Mouse (Mus musculus) adrenal gland, postnatal 14 days (tissue): ENCODE data around the gene Ldlr. TPM values are rescaled to one million over a fixed set of nuclear protein-coding genes. Genes with fewer than 3 reads are reported as not detected.
"Not testable (repeated sequence)": the region's sequence is repeated elsewhere in the genome, so short reads cannot be mapped to it uniquely, and the experiment has no call there.

Experiments used
- DNase-seq: peaks from one replicate; pipeline ENCODE4 v3.0.0; 2021; ENCODE audit warnings: mixed read lengths
- total RNA-seq: library from RNA; stranded (reverse); gene quantifications from 2 replicates; pipeline ENCODE4 v1.2.3, GENCODE M21; 2021

The Ldlr gene
- total RNA-seq, 1 experiment from 2014 or later, result 60.4 TPM

DNA sequence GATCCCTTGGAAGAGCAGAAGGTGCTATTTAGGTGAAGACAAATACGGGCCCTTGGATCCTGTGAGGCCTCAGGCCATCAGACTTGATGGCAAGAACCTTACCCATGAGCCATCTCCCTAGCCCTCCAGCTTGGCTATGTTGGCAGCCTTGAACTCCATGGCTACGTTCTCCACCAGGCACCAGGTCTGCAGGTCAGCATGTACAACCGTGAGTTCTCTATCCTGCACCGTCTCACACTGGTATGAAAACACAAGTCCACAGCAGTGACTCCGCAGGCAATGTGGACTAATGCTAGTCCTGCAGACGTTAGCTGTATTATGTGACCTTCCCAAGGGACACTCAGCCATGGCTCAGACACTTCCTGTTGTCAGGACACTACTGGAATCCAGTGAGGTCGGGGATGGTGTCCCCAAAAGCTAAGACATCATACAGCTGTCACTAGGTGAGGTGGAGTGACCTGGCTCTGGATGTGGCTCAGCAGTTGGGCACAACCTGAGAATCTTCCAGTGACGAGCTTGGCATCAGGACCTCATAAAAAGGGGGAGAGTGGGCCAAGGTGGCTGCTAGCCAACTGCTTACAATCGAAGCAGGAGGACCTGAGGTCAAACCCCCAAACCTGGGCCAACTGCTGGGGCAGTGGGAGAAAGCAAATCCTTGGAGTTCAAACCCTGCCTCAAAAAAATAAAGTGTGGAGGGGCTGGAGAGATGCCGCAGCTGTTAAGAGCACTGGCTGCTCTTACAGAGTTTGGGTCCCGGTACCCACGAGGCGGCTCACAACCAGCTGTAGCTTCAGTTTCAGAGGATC lies 31.4 kb downstream of the Ldlr start:
- no peak for DNase-seq

DNA sequence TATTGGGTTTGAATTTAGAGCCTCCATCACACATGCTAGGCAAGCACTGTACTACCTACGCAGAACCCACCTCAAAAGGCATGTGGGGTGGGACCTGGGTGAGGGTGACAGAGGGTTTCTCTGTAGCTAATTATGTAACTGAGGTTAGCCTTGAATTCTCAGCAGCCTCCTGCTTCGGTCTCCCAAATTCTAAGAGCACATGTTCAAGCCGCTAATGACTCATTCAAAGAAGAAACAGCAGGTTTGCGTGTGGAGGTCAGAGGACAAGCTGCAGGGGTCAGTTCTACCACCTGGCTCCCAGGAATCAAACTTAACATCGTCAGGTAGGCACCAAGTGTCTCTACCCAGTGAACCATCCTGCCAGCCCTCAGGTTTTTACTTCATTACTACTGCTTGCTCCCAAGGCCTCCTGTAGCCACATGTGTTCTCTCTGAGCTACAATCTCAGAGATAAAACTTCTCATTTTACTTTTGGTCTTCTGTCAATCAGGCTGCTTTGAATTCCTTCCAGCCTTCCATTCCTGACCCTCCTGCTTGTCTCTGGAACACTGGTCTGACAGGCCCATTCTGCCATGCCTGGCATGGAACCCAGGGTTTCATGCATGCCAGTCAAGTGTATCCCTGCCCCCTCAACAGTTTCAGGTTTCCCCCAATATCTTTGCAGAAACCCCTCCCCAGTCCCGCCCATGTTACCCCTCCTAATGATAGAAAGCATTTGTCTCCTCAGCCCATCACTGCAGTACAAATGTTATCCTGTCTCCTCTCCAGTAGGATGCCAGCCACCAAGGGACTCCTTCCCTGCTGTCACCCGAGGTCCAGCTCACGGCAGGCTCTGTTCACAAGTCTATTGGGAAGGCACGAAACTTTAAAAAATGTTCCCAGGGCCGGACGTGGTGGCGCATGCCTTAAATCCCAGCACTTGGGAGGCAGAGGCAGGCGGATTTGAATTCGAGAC lies 35.6 kb downstream of the Ldlr start:
- DNase-seq, result no peak

DNA sequence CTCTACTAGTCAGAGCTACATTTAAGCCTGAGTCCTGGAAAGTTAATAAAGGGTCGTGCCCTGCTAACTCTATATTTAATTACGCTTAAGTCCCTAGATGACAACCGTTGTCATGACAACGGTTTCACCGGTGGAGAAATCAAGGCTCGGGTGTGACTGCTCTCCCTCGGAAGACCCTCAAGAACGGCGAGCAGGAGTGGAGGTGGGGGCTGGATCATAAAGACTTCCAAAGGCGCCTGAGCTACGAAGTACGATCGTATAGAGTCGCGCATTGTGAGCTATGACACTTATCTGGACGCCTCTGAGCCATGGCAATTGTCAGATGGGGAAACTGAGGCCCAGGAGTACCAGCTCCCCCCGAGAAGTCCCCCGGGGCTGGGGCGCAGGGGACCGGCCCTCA lies 36.4 kb downstream of the Ldlr start:
- no peak for DNase-seq

DNA sequence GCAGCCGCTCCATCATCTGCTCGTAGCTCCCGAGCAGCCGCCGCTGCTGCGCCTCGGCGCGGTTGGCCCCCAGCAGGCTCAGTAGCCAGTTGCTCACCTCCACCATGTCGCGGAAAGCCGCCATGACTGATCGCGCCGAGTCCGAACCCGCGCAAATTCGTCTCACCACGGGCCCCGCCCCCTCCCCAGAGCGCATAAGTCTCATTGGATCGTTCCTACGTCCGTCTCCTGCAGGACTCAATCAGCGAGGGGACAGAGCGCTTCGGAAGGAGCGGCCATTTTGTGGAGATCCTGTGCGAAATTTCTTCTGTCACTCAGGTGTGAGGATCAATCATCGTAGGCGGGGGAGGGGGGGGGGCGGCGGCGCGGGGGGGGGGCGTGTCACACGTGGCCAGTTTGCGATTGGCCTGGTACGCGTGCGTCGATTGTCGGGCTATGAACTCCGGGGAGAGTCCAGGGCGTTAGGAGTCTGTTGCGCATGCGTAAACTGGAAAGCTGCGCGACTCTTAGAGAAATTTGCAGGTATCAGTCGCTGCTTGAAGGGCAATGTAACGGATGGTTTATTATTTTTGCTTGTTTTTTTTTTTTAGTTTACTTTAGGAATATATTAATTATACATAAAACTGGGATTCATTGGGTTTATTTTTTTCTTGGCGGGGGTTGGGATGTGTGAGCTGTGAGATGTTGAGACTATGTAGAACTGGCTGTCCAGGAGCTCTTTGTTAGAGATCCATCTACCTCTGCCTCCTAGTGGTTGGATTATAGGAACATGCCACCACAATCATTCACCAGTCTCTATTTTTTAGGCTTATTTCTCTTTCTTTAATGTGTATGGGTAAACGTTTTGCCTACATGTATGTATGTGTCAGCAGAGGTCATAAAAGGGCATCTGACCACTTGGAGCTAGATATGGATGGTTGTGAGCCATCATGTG lies 37.1 kb downstream of the Ldlr start, which contains the start of gene Spc24:
Gene Spc24 (minus strand): TSS at position 149 of the 934 bp plus-strand sequence.
- DNase-seq, result peak; percentile 96

DNA sequence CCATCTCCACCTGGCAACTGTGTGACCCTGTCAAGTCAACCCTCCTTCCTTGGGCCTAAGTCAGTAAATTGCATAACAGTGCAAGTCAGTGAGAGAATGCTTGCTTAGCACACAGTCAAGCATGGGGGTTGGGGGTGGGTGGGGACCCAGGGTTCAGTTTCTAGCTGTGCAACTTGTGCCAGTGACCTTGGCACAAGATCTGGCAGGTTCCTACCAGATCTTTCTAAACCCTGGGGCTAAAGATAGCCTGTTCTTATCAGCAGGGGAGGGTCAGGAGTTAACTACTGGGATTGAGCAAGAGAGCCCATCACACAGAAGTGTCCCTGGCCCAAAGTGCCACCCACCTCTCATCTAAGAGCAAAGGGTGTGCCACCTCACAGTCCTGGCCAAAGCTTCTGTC lies 38.9 kb downstream of the Ldlr start:
- DNase-seq, result peak; percentile 43

DNA sequence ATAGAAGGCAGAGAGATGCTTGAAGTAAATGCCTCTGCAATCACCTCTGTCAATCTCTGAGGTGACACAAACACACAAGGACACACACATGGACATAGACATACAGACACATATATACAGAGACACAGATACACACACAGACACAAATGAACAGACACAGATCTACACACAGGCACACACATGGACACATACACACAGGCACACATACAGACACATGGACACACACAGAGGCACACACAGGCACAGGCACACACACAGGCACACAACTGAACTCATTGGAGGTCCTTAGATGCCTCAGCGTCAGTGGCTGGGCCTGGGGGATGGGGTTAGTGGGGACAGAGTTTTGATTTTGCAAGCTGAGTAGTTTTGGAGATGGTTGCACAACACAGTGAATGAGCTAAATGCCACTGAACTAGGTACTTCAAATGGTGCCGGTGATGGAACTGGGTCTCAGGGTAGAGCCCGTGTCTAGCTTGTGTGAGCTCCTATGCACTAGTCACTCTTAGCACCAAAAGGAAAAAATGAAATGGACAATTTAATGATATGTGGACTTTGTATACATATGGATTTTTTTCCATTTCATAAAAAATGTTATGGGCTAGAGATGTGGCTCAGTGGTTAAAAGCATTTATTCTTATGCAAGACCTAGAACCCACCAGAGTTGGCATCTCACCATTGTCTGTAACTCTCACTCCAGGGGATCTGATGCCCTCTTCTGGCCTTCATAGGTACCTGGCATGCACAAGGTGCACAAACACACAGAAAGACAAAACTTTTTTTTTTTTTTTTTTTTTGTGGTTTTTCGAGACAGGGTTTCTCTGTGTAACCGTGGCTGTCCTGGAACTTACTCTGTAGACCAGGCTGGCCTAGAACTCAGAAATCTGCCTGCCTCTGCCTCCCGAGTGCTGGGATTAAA lies 41.1 kb downstream of the Ldlr start:
- no peak for DNase-seq

DNA sequence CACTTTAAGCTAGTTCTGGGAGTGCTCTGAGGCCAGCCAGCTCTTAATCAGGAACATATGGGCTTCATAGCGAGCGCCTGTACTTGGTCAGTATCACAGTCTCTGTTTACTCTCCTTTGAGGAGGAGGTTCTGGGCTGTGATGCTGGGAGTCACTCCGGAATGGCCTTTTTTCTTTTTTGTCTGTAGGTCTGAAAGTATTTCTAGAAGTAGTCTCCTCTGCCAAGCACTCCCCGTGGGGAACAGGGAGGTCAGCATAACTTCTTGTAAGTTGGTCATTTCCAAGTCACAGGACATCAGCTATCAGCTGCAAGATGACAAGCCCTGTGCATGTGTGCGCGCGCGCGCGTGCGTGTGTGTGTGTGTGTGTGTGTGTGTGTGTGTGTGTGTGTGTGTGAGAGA lies 44.6 kb downstream of the Ldlr start:
- peak; percentile 49 for DNase-seq

DNA sequence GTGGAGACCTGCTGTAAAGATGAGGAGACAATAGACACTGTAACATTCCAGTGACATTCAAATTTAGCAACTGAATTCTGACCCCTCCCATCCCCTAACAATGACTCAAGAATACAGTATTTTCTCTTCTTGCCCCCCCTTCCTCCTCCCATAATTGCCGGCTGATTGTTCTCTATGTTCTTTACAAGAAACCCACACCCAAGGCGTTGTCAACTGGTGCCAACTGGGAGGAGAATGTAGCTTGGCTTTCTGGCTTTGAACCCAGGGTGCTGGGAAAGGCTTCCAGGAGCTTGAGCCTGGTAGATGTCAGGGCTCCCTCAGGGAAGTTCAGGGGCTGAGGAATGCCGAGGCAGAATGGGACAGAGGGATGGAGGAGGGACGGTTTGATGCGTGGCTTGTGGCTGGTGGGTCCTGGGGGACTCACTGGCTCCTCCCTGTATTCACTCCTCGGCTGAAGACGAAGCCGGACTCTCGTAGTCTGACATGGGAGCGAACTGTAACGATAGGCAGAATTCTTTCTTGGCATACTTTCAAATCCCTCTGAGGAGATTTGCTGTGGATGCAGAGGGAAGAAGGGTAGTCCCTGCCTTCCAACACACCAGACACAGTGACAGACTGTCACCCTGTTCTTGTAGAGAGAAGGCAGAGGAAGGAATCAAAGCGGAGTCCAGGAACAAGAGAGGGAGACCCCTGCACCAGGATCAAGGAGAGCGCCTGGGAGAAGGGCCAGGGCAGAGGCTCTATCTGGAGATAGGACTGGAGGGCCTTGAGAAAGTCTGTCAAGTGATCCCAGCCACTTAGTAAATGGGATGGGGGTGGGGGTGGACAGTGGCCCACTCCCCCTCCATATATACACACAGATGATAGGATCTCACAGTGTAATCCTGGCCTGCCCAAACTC lies 45.5 kb downstream of the Ldlr start:
- DNase-seq, result no peak

DNA sequence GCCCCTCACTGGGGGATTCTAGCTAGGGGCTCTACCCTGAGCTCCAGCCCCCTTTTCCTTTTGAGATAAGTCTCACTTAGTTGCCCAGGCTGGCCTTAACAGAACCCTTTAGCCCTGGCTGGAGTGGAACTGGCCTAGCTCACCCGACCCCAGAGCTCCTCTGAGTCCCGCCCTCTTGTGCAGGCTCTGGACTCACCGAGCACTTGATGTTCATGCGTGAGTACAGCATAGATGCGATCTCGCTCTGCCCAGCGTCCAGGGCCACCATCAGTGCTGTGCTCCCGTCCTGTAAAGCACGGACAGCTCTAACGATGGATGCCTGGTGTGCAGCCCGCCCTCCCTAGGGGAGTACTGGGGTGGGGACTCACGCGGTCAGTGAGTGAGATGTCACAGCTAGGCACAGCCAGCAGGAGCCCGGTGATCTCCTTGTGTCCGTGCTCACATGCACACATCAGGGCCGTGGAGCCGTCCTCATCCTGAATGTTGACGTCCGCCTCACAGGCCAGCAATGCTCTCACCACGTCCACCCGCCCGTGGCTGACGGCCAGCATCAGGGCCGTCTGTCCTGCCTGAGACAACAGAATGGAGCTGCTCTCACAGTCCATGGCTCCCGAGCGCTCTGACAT lies 46.4 kb downstream of the Ldlr start:
- DNase-seq, result peak; percentile 43

DNA sequence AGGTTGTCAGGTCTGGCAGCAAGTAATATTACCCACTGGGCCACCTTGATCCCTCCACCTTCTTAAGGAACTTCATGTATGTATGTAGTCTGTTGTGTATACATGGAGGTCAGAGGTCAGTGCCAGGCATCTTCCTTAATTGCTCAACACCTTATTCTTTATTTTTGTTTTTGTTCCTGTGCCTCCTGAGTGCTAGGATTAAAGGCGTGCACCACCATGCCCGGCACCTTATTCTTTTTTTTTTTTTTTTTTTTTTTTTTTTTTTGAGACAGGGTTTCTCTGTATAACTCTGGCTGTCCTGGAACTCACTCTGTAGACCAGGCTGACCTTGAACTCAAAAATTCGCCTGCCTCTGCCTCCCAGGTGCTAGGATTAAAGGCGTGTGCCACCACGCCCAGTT lies 50.1 kb downstream of the Ldlr start:
- not testable (repeated sequence) for DNase-seq

DNA sequence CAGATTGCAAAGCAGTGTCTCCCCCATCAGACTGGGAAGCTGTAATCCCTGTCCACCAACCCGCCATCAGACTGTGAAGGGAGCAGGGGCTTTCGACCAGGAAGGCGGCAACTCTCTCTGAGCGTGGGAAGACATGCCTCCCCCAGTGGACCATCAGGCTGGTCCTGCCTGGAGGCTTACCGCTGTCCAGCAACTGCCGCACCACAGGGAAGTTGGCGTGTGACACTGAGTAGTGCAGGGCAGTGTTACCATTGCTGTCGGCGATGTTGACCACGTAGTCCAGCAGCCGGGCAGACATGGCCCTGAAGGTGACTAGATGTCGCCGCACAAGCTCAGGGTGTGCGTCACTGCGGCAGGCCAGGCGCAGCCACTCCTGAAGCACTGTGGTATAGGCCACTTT lies 51.1 kb downstream of the Ldlr start:
- DNase-seq, result no peak

DNA sequence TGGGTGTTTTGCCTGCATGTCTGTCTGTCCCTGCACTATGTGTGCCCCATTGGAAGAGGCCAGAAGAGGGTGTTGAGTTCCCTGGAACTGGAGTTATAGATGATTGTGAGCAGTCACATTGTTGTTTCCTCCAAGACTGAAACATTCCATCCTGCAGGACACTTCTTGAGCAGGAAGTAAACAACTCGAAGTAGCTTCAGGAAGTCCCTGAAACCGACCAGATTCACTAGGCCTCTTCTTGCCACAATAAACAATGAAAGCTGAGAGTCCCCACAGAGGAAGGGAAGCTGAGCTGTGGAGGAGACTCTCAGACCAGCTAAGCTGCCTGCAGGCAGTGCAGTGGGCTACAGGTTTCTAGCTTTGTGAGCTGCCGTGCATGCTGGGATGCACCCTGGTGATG lies 54.4 kb downstream of the Ldlr start:
- no peak for DNase-seq

DNA sequence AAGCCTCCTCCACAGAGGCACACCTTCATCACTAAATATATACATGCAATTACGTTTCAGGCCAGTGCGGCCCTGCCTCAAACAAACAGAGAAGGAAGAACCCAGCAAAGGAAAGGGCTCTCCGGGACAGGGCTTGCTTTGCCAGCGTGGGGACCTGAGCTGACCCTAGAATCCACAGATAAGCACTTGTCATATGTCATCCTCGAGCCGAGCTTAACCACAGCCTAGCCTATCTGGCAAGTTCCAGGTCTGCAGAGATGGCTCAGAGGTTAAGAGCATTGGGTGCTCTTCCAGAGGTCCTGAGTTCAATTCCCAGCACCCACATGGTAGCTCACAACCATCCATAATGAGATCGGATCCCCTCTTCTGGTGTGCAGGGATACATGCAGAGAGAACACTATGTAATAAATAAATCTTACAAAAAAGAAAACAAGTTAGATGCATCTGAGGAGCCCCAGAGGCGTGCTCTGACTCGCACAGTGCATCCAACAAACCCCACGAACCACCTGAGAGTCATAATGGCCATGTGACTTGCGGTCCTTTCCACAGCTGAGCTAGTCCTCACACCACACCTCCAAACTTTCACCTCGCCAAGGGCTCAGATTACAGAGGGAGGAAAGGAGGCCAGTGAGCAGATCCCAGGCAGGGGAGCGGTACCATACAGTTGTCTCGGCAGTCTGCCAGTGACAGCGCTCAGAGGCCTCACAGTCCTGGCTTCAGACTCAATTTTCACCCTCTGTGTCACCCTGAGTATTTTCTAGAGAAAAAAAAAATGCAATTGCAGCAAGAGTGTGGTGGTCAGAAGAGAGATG lies 58.6 kb downstream of the Ldlr start:
- peak; percentile 47 for DNase-seq

DNA sequence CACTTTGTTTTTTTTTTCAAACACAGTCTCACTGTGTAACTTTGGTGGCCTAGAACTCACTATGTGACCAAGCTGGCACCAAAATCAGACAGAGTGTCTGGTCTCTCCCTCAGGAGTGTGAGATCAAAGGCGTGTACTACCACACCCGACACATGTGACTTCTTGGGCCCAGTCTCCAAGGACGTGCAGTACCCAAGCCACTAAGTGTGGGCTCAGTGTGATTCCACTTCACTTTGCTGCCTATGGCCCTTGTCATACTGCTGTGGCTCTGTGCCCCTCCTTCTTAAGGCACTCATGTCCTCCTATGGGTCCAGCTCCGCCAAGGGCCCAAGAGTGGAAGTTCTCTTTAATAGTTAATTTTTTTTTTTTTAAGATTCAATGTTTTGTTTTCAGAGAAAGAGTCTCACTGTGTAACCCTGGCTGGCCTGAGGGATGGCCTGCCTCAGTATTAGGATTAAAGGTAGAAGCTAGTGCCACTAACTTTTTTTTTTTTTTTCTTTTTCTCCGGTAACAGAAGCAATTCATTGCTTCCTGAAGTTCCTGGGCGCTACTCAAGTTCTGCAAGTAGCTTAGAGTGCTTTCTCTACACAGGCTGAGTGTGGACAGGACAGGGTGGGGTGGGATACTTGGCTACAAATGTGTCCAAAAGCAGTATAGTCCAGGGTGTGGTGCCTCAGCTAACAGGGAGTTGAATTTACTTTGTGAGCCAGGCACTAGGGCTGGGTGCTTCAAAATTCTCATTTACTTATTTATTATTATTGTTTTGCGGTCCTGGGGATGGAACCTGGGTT lies 61.4 kb downstream of the Ldlr start:
- DNase-seq, result peak; percentile 3

DNA sequence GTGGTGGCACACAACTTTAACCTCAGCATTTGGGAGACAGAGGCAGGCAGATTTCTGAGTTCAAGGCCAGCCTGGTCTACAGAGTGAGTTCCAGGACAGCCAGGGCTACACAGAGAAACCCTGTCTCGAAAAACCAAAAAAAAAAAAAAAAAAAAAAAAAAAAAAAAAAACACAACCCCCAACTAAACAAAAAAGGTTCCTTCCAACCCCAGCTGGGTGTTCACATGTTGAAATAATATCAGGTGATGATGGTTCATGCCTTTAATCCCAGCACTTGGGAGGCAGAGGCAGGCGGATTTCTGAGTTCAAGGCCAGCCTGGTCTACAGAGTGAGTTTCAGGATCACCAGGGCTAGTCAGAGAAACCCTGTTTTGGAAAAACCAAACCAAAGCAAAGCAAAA lies 63.0 kb downstream of the Ldlr start:
- not testable (repeated sequence) for DNase-seq

DNA sequence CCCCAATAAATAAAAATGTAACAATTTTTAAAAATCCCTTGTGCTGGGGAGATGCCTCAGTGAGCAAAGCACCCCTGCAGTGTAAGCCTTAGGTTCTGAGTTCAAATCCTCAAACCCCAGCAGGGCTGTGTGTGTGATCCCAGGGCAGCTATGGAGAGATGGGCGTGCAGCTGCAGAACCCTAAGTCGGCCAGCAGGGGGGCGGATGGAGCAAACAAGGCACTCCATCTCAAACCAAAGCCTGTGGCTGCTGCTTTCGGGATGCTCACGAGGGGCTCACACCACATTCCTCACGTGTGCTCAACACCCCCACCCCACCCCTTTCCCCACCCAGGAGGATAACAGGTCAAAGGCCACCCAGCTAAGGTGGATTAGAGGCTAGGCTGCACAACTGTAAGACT lies 63.6 kb downstream of the Ldlr start:
- peak; percentile 82 for DNase-seq

DNA sequence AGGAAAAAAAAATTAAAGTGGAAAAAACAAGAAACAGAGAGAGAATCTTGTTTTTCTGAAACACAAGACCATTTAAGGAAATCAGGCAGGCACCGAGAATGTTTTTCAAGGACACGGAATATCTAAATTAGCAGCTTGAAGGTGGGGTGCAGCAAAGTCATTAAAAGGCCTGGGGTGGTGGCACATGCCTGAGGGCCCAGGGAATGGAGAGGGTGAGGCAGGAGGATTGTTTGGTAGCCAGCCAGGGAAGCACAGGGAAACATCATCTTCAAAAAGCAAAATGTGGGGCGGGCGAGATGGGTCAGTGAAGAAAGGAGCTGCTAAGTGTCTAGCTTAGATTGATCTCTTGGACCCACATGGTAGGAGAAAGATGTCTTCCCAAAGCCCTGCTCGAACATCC lies 64.4 kb downstream of the Ldlr start:
- DNase-seq, result peak; percentile 3

DNA sequence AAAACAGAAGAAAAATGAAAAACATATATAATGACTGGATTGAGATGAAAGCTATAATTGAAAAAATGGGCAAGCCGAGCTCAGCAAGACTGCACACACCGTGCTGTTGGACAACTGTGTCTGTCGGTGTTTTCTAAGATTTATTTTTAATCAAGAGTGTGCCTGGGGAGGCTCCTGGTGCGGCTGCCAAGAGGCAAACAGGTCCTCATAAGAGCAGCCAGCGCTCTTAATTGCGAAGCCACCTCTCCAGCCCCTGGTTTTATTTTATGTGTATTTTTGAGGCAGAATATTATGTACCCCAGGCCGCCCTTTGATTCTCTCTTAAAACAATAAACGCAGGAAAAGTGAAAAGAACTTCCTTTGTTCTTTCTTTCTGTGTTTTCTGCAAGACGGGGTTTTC lies 65.0 kb downstream of the Ldlr start:
- DNase-seq, result no peak
